Mouse (Mus musculus) inflammation-experienced regulatory T-cells, adult 16 weeks (primary cell): ENCODE results near the gene Fbl. TPM values are rescaled to one million over a fixed set of nuclear protein-coding genes. Genes with fewer than 3 reads are reported as not detected.

Experiments
- polyA plus RNA-seq: library from polyadenylated mRNA; unstranded; fragments of 100-300 nt; shearing (Covaris generic); gene quantifications from one replicate; pipeline ENCODE4 v1.2.1, GENCODE M21; 2017

Fbl gene
- 207 TPM for polyA plus RNA-seq

DNA sequence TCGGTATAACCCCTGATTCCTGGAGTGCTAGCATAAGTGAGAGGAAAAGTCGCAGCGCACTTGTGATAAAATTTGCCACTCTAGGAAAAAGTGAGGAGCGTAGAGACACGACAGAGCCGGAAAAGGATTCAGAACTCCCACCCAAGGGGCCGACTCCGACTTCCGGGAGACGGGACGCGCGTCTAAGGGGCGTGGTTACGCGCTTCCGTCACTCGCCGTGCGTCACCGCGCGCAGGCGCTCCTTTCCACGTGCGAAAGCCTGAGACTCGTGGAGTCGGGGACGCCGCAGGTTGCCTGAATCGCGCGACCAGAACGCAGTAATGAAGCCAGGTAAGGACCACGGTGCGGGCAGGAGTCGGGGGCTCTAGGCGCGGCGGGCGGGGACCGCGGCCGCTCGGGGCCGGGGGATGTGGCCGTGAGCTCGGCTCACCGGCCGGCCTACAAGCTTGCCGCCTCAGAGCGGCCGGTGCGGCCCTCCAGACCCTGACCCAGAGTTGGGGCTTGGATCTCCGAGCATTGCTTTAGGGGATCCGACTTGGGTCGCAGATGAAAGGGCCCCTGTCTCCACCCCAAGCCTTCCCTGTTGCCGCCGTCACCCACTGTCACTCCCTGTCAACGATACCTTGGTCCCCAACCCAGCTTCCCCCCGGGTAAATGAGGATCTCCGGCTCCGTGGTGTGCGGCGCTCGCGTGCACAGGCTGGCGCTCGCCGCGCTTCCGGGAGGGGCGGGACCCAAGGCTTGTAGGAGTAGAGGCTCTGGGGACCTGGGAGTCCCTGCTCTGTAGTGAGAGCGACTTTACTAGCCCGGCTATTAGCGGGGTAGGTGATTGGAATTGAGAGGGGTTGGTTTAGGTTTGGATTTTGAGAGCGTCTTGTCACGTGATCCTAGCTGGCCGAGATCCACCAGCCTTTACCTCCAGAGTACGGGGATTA lies at the start of gene Fbl:
Gene Fbl (plus strand): TSS at position 222 of the 934 bp plus-strand sequence.

DNA sequence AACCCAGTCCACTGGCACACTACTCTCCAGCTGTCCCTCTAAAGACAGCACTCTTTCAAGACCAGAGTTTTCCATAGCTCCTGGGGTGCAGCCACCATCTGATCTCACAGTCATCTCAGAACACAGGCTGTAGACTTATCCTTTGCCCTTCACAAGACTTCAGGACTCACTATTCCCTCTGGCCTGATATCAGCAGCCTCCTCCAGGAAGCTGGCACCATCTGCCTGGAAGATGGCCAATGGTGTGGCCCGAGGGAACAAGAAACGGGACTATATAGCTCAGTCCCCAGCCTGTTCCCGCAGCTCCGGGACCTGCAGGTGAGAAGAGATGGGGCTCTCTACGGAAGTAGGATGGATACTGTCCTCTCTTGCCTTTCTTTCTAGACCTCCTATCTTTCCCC lies 40.3 kb upstream of the Fbl start, which contains the start of gene 9530053A07Rik:
Gene 9530053A07Rik (plus strand): TSS at position 301 of the 400 bp plus-strand sequence.

DNA sequence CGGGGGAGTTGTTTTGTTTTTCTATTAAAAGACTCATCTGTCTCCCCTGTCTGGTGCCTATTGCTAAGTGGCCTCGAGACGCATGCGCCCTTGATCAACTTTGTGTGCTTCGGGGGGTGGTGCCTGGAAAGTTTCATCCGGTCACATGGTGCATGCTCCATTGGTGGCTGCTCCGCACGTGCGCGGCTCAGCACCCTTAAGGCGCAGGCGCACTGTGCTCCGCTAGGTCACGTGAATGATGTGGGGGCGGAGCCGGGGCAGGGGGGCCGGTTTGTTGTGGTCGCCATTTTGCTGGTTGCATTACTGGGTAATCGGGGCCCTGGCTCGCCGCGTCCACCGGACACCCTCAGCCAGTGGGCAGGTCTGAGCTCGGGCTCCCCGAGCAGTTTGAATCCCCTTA lies 9.7 kb downstream of the Fbl start, which contains the start of gene Dyrk1b:
Gene Dyrk1b (plus strand): TSS at position 242 of the 400 bp plus-strand sequence.

Other genes with a start within 250 kb of the Fbl start
- 15.0 TPM for gene Zfp974, start 240.2 kb upstream of the Fbl start, polyA plus RNA-seq
- 14.0 TPM for gene Zfp780b, start 190.5 kb upstream of the Fbl start, polyA plus RNA-seq
- 9.3 TPM for gene Zfp850, start 155.6 kb upstream of the Fbl start, polyA plus RNA-seq
- gene Psmc4, start 119.6 kb upstream of the Fbl start, polyA plus RNA-seq = 229 TPM
- gene Fcgbp, start 98.5 kb upstream of the Fbl start, polyA plus RNA-seq = not detected
- gene 9530053A07Rik, start 40.2 kb upstream of the Fbl start, polyA plus RNA-seq = 0.06 TPM
- gene Dyrk1b, start 9.8 kb downstream of the Fbl start, polyA plus RNA-seq = 8.9 TPM
- gene Eid2, start 98.2 kb downstream of the Fbl start, polyA plus RNA-seq = 0.56 TPM
- gene Eid2b, start 108.0 kb downstream of the Fbl start, polyA plus RNA-seq = 2.3 TPM
- not detected for gene Selenov, start 121.5 kb downstream of the Fbl start, polyA plus RNA-seq
- not detected for gene Dll3, start 132.5 kb downstream of the Fbl start, polyA plus RNA-seq
- gene Timm50, start 142.4 kb downstream of the Fbl start, polyA plus RNA-seq = 64.4 TPM
- 240 TPM for gene Supt5, start 169.0 kb downstream of the Fbl start, polyA plus RNA-seq
- 722 TPM for gene Rps16, start 180.9 kb downstream of the Fbl start, polyA plus RNA-seq
- gene Plekhg2, start 202.9 kb downstream of the Fbl start, polyA plus RNA-seq = 93.4 TPM
- 224 TPM for gene Zfp36, start 210.5 kb downstream of the Fbl start, polyA plus RNA-seq
- 27.9 TPM for gene Med29, start 223.0 kb downstream of the Fbl start, polyA plus RNA-seq
- gene Paf1, start 223.2 kb downstream of the Fbl start, polyA plus RNA-seq = 118 TPM